Mouse (Mus musculus) lung, postnatal 14 days (tissue): ENCODE results near the gene Pou6f1.
"Not testable (repeated sequence)": the region's sequence is repeated elsewhere in the genome, so short reads cannot be mapped to it uniquely, and the experiment has no call there.

Source experiments
- DNase-seq: peaks from one replicate; pipeline ENCODE4 v3.0.0; 2021

The Pou6f1 gene

GRCm38 (mm10) chr15:100616221-100616620 lies 16.4 kb upstream of the Pou6f1 start:
- DNase-seq = no peak

- DNase-seq = peak; percentile 94
Observed at GRCm38 (mm10) chr15:100615825-100616220, 16.0 kb upstream of the Pou6f1 start.

GRCm38 (mm10) chr15:100614996-100615824 lies 15.4 kb upstream of the Pou6f1 start, which contains the start of gene Dazap2:
Gene Dazap2 (plus strand): TSS chr15:100615349.
- peak; percentile 99 for DNase-seq

GRCm38 (mm10) chr15:100614218-100614995 lies 14.6 kb upstream of the Pou6f1 start:
- no peak for DNase-seq

GRCm38 (mm10) chr15:100613584-100613983 lies 13.8 kb upstream of the Pou6f1 start:
- DNase-seq = peak; percentile 84

GRCm38 (mm10) chr15:100612432-100612831 lies 12.6 kb upstream of the Pou6f1 start:
- DNase-seq = no peak

- no peak for DNase-seq
Observed at GRCm38 (mm10) chr15:100611951-100612350, 12.2 kb upstream of the Pou6f1 start.

GRCm38 (mm10) chr15:100606677-100607076 lies 6.9 kb upstream of the Pou6f1 start:
- not testable (repeated sequence) for DNase-seq

- DNase-seq = no peak
Observed at GRCm38 (mm10) chr15:100601669-100602068, 1.9 kb upstream of the Pou6f1 start.

GRCm38 (mm10) chr15:100600696-100601272 lies 1.0 kb upstream of the Pou6f1 start:
- no peak for DNase-seq

- DNase-seq = peak; percentile 81
Observed at GRCm38 (mm10) chr15:100600047-100600695, 387 bp upstream of the Pou6f1 start.

GRCm38 (mm10) chr15:100598883-100599275 lies 905 bp downstream of the Pou6f1 start:
- DNase-seq = peak; percentile 66

GRCm38 (mm10) chr15:100598287-100598882 lies 1.4 kb downstream of the Pou6f1 start:
- DNase-seq = peak; percentile 47

- no peak for DNase-seq
Observed at GRCm38 (mm10) chr15:100592817-100593216, 7.0 kb downstream of the Pou6f1 start.

- no peak for DNase-seq
Observed at GRCm38 (mm10) chr15:100590436-100590835, 9.3 kb downstream of the Pou6f1 start.

GRCm38 (mm10) chr15:100588297-100588696 lies 11.5 kb downstream of the Pou6f1 start:
- no peak for DNase-seq

- no peak for DNase-seq
Observed at GRCm38 (mm10) chr15:100587166-100587565, 12.6 kb downstream of the Pou6f1 start.

GRCm38 (mm10) chr15:100585931-100586330 lies 13.9 kb downstream of the Pou6f1 start:
- no peak for DNase-seq

- DNase-seq = no peak
Observed at GRCm38 (mm10) chr15:100580108-100580507, 19.7 kb downstream of the Pou6f1 start.

- no peak for DNase-seq
Observed at GRCm38 (mm10) chr15:100577972-100578371, 21.8 kb downstream of the Pou6f1 start.

- no peak for DNase-seq
Observed at GRCm38 (mm10) chr15:100576810-100577209, 23.0 kb downstream of the Pou6f1 start.

- DNase-seq = no peak
Observed at GRCm38 (mm10) chr15:100576392-100576791, 23.4 kb downstream of the Pou6f1 start.

GRCm38 (mm10) chr15:100575366-100575765 lies 24.4 kb downstream of the Pou6f1 start:
- DNase-seq = no peak
